Mouse (Mus musculus): ENCODE results near the gene Ctr9.

GRCm38 (mm10) chr7:111070167-111070496, 41.4 kb downstream of the Ctr9 start:
- no peak for TF ChIP-seq CTCF (conservative IDR thresholded peaks at IDR 0.05; ENCODE audit: low read length)
- TF ChIP-seq POU5F1 (IDR thresholded peaks at IDR 0.05; ENCODE audit: borderline replicate concordance, low read length): no peak
- no peak for TF ChIP-seq NANOG (IDR thresholded peaks at IDR 0.05; ENCODE audit: borderline replicate concordance, low read length)
